Comparison of ENCODE assay signal across 21 mouse cellular contexts in the genomic region with DNA sequence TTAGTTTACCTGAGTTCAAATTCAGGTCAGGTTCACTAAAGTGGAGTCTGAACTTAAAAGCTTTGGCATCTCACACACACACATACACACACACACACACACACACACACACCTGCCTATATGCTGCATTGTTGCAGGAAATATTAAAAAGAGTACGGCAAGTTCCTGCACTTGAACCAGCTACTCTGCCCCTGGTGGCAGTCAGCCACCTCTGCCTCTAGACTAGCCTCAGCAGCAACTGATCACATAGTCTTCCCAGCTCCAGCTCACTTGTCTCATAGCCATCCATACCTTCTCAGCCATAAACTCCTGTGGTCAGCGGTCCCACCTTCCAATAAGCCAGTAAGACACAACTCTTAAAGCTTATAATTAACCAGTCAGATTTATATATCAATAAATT. TPM values are rescaled to one million over a fixed set of nuclear protein-coding genes. Genes with fewer than 3 reads are reported as not detected.
DNase-seq lines count a peak whose midpoint lies in the region; ATAC-seq and TF ChIP-seq lines count a peak whose summit lies in the region.
"Had no signal": no experiment of that assay in that cellular context is flagged by ENCODE, and none has a peak within 500 bp of the region (broad histone marks: within the 10 kb centered on the region; RNA-seq: fewer than 3 reads in every experiment).

No protein-coding gene starts in this region.

- peaks cover 23% of the 10 kb centered on the region for H3K36me3 ChIP-seq in heart, postnatal 0 days (replicated peaks; ENCODE audit: control insufficient read depth, insufficient read depth, low read length)
- H3K36me3 ChIP-seq in midbrain, embryonic 11.5 days (ENCODE audit: control insufficient read depth, insufficient read depth, low read length): no peaks in the 10 kb centered on the region
- H3K36me3 ChIP-seq in midbrain, postnatal 0 days (ENCODE audit: insufficient read depth, low read length): no peaks in the 10 kb centered on the region
- H3K36me3 ChIP-seq in CH12.LX (replicated peaks in 1 of 2; ENCODE audit: control insufficient read depth in 1 of 2, insufficient read depth in 1 of 2, low read length in 1 of 2): no peaks in the 10 kb centered on the region
- H3K36me3 ChIP-seq: neural tube, embryonic 12.5 days; stomach, embryonic 15.5 days had no signal

- peak; percentile 42; the same call in 1 of the 2 replicates for TF ChIP-seq CTCF in heart, postnatal 0 days (IDR thresholded peaks at IDR 0.05; ENCODE audit: low read depth)
- no peak for TF ChIP-seq CTCF in midbrain, postnatal 0 days (IDR thresholded peaks at IDR 0.05)
- peak in 1 of 2 experiments; percentile 42; a peak in 2 of 4 replicates for TF ChIP-seq CTCF in CH12.LX (conservative IDR thresholded peaks at IDR 0.05 in 1 of 2, IDR thresholded peaks at IDR 0.05 in 1 of 2; ENCODE audit: low read depth in 2 of 2, low read length in 2 of 2)
- TF ChIP-seq CTCF in cerebellum, adult 2 months (IDR thresholded peaks at IDR 0.05; ENCODE audit: borderline replicate concordance, insufficient read depth, low read depth, low read length): no peak

- no peaks in the 10 kb centered on the region; the same call in 1 of the 2 replicates for H3K4me1 ChIP-seq in heart, postnatal 0 days (ENCODE audit: control insufficient read depth, insufficient read depth)
- H3K4me1 ChIP-seq in midbrain, embryonic 11.5 days (ENCODE audit: control insufficient read depth, insufficient read depth, low read length): no peaks in the 10 kb centered on the region
- no peaks in the 10 kb centered on the region for H3K4me1 ChIP-seq in midbrain, postnatal 0 days (ENCODE audit: insufficient read depth, low read length)
- peaks cover 0 to 5% of the 10 kb centered on the region in 2 experiments; a peak in 1 of 4 replicates for H3K4me1 ChIP-seq in CH12.LX (ENCODE audit: control insufficient read depth in 1 of 2, insufficient read depth in 2 of 2)
- no peaks in the 10 kb centered on the region for H3K4me1 ChIP-seq in cerebellum, adult 2 months (ENCODE audit: control insufficient read depth, insufficient read depth, low read length)
- H3K4me1 ChIP-seq: heart, embryonic 10.5 days; neural tube, embryonic 12.5 days; stomach, embryonic 15.5 days had no signal

- H3K27ac ChIP-seq in heart, postnatal 0 days (ENCODE audit: low read depth): no peak overlapping the region
- H3K27ac ChIP-seq in midbrain, embryonic 11.5 days (ENCODE audit: low read depth, low read length): no peak overlapping the region
- no peak overlapping the region for H3K27ac ChIP-seq in midbrain, postnatal 0 days (ENCODE audit: low read depth, low read length)
- H3K27ac ChIP-seq in CH12.LX (ENCODE audit: insufficient read depth, low read depth): no peak overlapping the region
- H3K27ac ChIP-seq in cerebellum, adult 2 months (ENCODE audit: insufficient read depth, low read length): no peak overlapping the region
- H3K27ac ChIP-seq: heart, embryonic 10.5 days; limb, embryonic 15.5 days; neural tube, embryonic 12.5 days; stomach, embryonic 15.5 days had no signal

- in situ Hi-C loops in CH12.LX (cut with MboI; ENCODE audit: low pct_ligation_motif_present, low pct_unique_long_range_greater_than_20kb, low sequenced_read_pairs): no loop called here

- no peak overlapping the region for H3K9ac ChIP-seq in heart, postnatal 0 days (replicated peaks; ENCODE audit: low read depth, low read length)
- H3K9ac ChIP-seq in midbrain, embryonic 11.5 days (ENCODE audit: low read length): no peak overlapping the region
- H3K9ac ChIP-seq in midbrain, postnatal 0 days (replicated peaks; ENCODE audit: low read length, poor library complexity, severe bottlenecking): no peak overlapping the region
- no peak overlapping the region for H3K9ac ChIP-seq in CH12.LX (ENCODE audit: insufficient read depth, low read depth)
- H3K9ac ChIP-seq: limb, embryonic 15.5 days; neural tube, embryonic 12.5 days; stomach, embryonic 15.5 days had no signal

- no peaks in the 10 kb centered on the region for H3K79me2 ChIP-seq in CH12.LX (replicated peaks; ENCODE audit: control insufficient read depth, extremely low read depth, insufficient read depth, poor library complexity, severe bottlenecking)

- WGBS in heart, postnatal 0 days: 78% methylated on average over 2 of the region's 2 CpGs
- 84% methylated on average over 2 of the region's 2 CpGs for WGBS in midbrain, embryonic 11.5 days
- 87% methylated on average over 2 of the region's 2 CpGs for WGBS in midbrain, postnatal 0 days
- 79% methylated on average over 2 of the region's 2 CpGs for WGBS in cerebellum, adult 2 months

- H3K4me2 ChIP-seq in heart, postnatal 0 days (ENCODE audit: low read depth, low read length): no peak overlapping the region
- no peak overlapping the region for H3K4me2 ChIP-seq in midbrain, embryonic 11.5 days
- H3K4me2 ChIP-seq in midbrain, postnatal 0 days (ENCODE audit: low read depth, low read length, poor library complexity, severe bottlenecking): no peak overlapping the region
- H3K4me2 ChIP-seq in CH12.LX (ENCODE audit: insufficient read depth, low read depth, poor library complexity, severe bottlenecking): no peak overlapping the region
- H3K4me2 ChIP-seq: limb, embryonic 15.5 days; neural tube, embryonic 12.5 days; stomach, embryonic 15.5 days had no signal

- H3K4me3 ChIP-seq in heart, postnatal 0 days (ENCODE audit: low read depth, low read length): no peak overlapping the region
- no peak overlapping the region for H3K4me3 ChIP-seq in midbrain, embryonic 11.5 days (ENCODE audit: low read depth, low read length)
- H3K4me3 ChIP-seq in midbrain, postnatal 0 days (ENCODE audit: low read depth, low read length): no peak overlapping the region
- no peak overlapping the region for H3K4me3 ChIP-seq in CH12.LX (replicated peaks in 1 of 3; ENCODE audit: low read depth in 2 of 3, low read length in 2 of 3, poor library complexity in 1 of 3)
- no peak overlapping the region for H3K4me3 ChIP-seq in cerebellum, adult 2 months (replicated peaks; ENCODE audit: insufficient read depth, low read depth, low read length)
- H3K4me3 ChIP-seq: heart, embryonic 10.5 days; limb, embryonic 15.5 days; neural tube, embryonic 12.5 days; stomach, embryonic 15.5 days had no signal

- H3K9me3 ChIP-seq in heart, postnatal 0 days (replicated peaks; ENCODE audit: control insufficient read depth, low read length): no peaks in the 10 kb centered on the region
- H3K9me3 ChIP-seq in midbrain, embryonic 11.5 days (ENCODE audit: control insufficient read depth, low read length): no peaks in the 10 kb centered on the region
- H3K9me3 ChIP-seq in midbrain, postnatal 0 days (ENCODE audit: low read length): no peaks in the 10 kb centered on the region
- H3K9me3 ChIP-seq in CH12.LX (replicated peaks; ENCODE audit: low read length): no peaks in the 10 kb centered on the region
- H3K9me3 ChIP-seq: heart, embryonic 10.5 days; limb, embryonic 15.5 days; neural tube, embryonic 12.5 days; stomach, embryonic 15.5 days had no signal

- TF ChIP-seq POLR2A in CH12.LX (IDR thresholded peaks at IDR 0.05; ENCODE audit: low read depth, low read length): no peak
- no peak for TF ChIP-seq POLR2A in cerebellum, adult 2 months (IDR thresholded peaks at IDR 0.05; ENCODE audit: borderline replicate concordance, insufficient read depth, low read length)

- no peak for DNase-seq in heart, postnatal 0 days (ENCODE audit: low spot score)
- DNase-seq in heart, postnatal 36 days: no peak
- DNase-seq in midbrain, embryonic 11.5 days (ENCODE audit: low spot score, missing footprints): peak; percentile 35
- no peak for DNase-seq in midbrain, postnatal 0 days (ENCODE audit: low spot score)
- peak; percentile 18 for DNase-seq in CH12.LX (ENCODE audit: extremely low read depth)
- DNase-seq in cerebellum, adult 2 months: no peak
- no peak for DNase-seq in left cerebral cortex, adult 9 months (ENCODE audit: low spot score in 2 of 2)
- DNase-seq: cerebellum, postnatal 14 days; gastrocnemius, postnatal 14 days; heart, postnatal 4 days; kidney, adult 11 months; kidney, postnatal 14 days; layer of hippocampus, adult 9-11 months; spleen, adult 18-20 months had no signal

- intact Hi-C loops in heart, postnatal 36 days (cut with DNase I): no loop called here

- no peaks in the 10 kb centered on the region for H3K27me3 ChIP-seq in heart, postnatal 0 days (ENCODE audit: control insufficient read depth, insufficient read depth, low read length)
- no peaks in the 10 kb centered on the region for H3K27me3 ChIP-seq in midbrain, embryonic 11.5 days (ENCODE audit: control insufficient read depth, insufficient read depth, low read length)
- no peaks in the 10 kb centered on the region for H3K27me3 ChIP-seq in midbrain, postnatal 0 days (ENCODE audit: insufficient read depth, low read length)
- no peaks in the 10 kb centered on the region for H3K27me3 ChIP-seq in CH12.LX (replicated peaks)
- no peaks in the 10 kb centered on the region for H3K27me3 ChIP-seq in cerebellum, adult 2 months (ENCODE audit: control insufficient read depth, insufficient read depth, low read length)
- H3K27me3 ChIP-seq: limb, embryonic 15.5 days; neural tube, embryonic 12.5 days; stomach, embryonic 15.5 days had no signal

- dilution Hi-C loops in CH12.LX (cut with MboI; ENCODE audit: extremely low pct_ligation_motif_present, extremely low pct_unique_long_range_greater_than_20kb, low sequenced_read_pairs): no loop called here

- peak; percentile 39; the same call in 1 of the 2 replicates for ATAC-seq in heart, postnatal 0 days (ENCODE audit: insufficient read depth, low read depth)
- ATAC-seq in midbrain, embryonic 11.5 days (ENCODE audit: low FRiP score): no peak
- ATAC-seq in midbrain, postnatal 0 days (ENCODE audit: low FRiP score): no peak
- 0 out of 2 replicates have a peak, but pooled peaks have one; percentile 50 for ATAC-seq in common myeloid progenitor, adult 5-6 weeks (replicated peaks; ENCODE audit: low read depth, poor library complexity, severe bottlenecking)
- ATAC-seq: hindbrain, embryonic 16.5 days had no signal

- no peak for TF ChIP-seq RAD21 in CH12.LX (IDR thresholded peaks at IDR 0.05; ENCODE audit: low read depth, low read length)

- TF ChIP-seq EP300 in heart, postnatal 0 days (IDR thresholded peaks at IDR 0.05; ENCODE audit: low read depth): no peak
- TF ChIP-seq EP300 in CH12.LX (IDR thresholded peaks at IDR 0.05; ENCODE audit: low read length): no peak

TF ChIP-seq in CH12.LX, 34 proteins besides CTCF, POLR2A, EP300 and RAD21 (continues in another document):
- no peak for TF ChIP-seq NRF1 (IDR thresholded peaks at IDR 0.05; ENCODE audit: low read depth, low read length)

RNA-seq across cellular contexts. Expression of gene Lama4, which starts 37.2 kb away (rescaled TPM):
- 120 and 124 TPM in 2 replicates for total RNA-seq in heart, postnatal 0 days (2014; rRNA removed; ENCODE audit: low replicate concordance)
- 68.7 and 72.2 TPM in 2 replicates for polyA plus RNA-seq in heart, postnatal 0 days (2015; fragmentation: Nextera tagmentation; extraction: Ambion mirVana)
- 10 to 100 TPM; 65.8 to 75.2 TPM for total RNA-seq in heart, postnatal 36 days (2021)
- 14.8 and 17.1 TPM in 2 replicates for polyA plus RNA-seq in midbrain, embryonic 11.5 days (2014; fragmentation: Nextera tagmentation; extraction: Ambion mirVana)
- 20.2 and 27.8 TPM in 2 replicates for total RNA-seq in midbrain, postnatal 0 days (2014; rRNA removed)
- polyA plus RNA-seq in midbrain, postnatal 0 days (2015; fragmentation: Nextera tagmentation; extraction: Ambion mirVana): 9.8 and 12.6 TPM in 2 replicates
- total RNA-seq in CH12.LX (2012; rRNA removed) (0.04 and 0.08 TPM in 2 replicates), CH12.LX (2014; rRNA removed) (0.18 and 0.19 TPM in 2 replicates)
- polyA plus RNA-seq in CH12.LX (2012; ENCODE audit: insufficient read length, low read depth): 0.37 and 0.50 TPM in 2 replicates
- total RNA-seq in common myeloid progenitor, adult 5-6 weeks (2017): not detected in 2 replicates
- 2.1 and 3.2 TPM in 2 replicates for polyA plus RNA-seq in cerebellum, adult 2 months (2012; rRNA removed)
- total RNA-seq: monocyte, adult 5-6 weeks had no signal

Comparison
In these comparisons a context has a peak if more than half of its experiments do, and no peak if none do; other contexts are left out.
1. DNase-seq: peak in midbrain, embryonic 11.5 days (single experiment) and CH12.LX (single experiment); none in heart, postnatal 0 days (single experiment), heart, postnatal 36 days (0 of 2), midbrain, postnatal 0 days (single experiment), cerebellum, adult 2 months (0 of 2) and left cerebral cortex, adult 9 months (0 of 2).
2. ATAC-seq: peak in heart, postnatal 0 days (single experiment) and common myeloid progenitor, adult 5-6 weeks (single experiment); none in midbrain, embryonic 11.5 days (single experiment) and midbrain, postnatal 0 days (single experiment).
3. RNA of gene Lama4, which starts 37.2 kb away (total RNA-seq): 120 to 124 TPM in heart, postnatal 0 days, 65.8 to 75.2 TPM in heart, postnatal 36 days and 20.2 to 27.8 TPM in midbrain, postnatal 0 days; 0.04 to 0.19 TPM in CH12.LX and not detected in common myeloid progenitor, adult 5-6 weeks; every median in the first group is over 10 times any median in the second.